Mouse (Mus musculus) common myeloid progenitor, adult 5-6 weeks (primary cell): ENCODE measurements around the gene Trim11. TPM values are rescaled to one million over a fixed set of nuclear protein-coding genes. Genes with fewer than 3 reads are reported as not detected.

Experiments used
- ATAC-seq: replicated peaks from 2 replicates; pipeline ENCODE4 v1.8.0; 2016; ENCODE audit warnings: low read depth, mild to moderate bottlenecking, moderate TSS enrichment, inconsistent platforms; ENCODE audit not compliant: poor library complexity, severe bottlenecking
- total RNA-seq: library from RNA; stranded (forward); fragments of 200-1000, 187-1606 nt; gene quantifications from 2 replicates; pipeline ENCODE4 v1.2.3, GENCODE M21; 2017

The Trim11 gene
- total RNA-seq, 1 experiment from 2014 or later: 14.8 TPM

GRCm38 (mm10) chr11:58999830-59000229, 21.9 kb downstream of the Trim11 start:
- no peak for ATAC-seq

DNA sequence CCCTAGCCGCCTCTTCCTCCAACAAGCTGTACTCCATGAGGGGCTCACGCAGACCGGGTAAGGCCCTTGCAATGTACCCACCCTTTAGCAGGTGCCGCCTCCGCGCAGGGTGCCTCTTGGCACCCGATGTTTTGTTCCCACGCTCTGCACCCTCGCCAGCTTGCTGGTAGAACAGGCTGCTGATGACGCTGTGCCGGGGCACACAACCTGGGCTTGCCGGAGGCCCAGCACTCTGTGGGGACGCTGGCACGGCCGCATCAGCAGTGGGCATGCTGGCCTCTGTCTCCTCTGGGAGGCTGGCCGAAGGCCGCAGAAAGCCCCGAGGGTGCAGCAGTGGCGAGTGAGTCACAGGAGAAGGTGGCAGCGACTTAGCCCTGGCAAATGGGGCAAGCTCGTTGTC, 22.7 kb downstream of the Trim11 start:
- no peak for ATAC-seq

DNA sequence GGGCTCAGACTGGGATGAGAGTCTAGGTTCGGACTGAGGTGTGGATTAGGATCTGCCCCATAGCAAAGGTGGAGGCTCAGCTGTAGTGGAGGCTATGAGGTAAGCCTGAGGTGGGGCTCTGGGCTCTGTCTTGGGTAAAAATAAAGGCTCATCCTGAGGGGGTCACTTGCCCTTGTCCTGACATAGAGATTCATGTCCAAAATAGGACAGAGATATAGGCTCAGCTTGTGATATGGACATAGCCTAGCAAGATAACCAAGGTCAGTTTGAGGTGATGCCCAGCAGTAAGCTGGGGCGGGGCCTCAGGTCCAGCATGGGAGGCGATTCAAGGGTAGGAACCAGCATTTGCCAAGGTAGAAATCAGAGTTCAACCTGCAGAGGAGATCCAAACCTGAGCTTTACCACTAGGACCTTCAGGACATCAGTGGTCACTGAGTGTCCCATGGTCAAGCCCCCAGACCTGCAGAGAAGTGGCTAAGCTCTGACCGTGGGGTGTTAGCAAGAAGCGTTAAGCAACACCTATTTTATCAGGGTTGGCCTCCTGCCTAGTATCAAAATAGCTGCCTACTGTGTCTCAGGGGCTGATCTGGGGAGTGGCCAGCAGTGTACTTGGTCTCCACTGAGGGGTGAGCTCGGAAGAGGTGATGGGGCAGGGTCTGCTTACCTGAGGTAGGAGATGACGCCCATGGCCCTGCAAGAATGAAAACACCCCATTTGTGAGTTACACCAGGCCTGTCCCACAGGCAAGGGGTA, 24.6 kb downstream of the Trim11 start:
- no peak for ATAC-seq

- ATAC-seq: peak; percentile 65; the same call in 1 of the 2 replicates
These were observed 37.2 kb downstream of the Trim11 start for GRCm38 (mm10) chr11:59015052-59015451.

GRCm38 (mm10) chr11:59026411-59026810, 48.5 kb downstream of the Trim11 start:
- no peak for ATAC-seq

GRCm38 (mm10) chr11:59029003-59029402, 51.1 kb downstream of the Trim11 start:
- no peak for ATAC-seq

Other genes with a start within 250 kb of the Trim11 start
- gene Olfr317, start 238.9 kb upstream of the Trim11 start, total RNA-seq: not detected in 2 replicates
- gene Olfr316, start 225.4 kb upstream of the Trim11 start, total RNA-seq: not detected in 2 replicates
- not detected in 2 replicates for gene Olfr315, start 204.9 kb upstream of the Trim11 start, total RNA-seq
- gene Olfr314, start 195.1 kb upstream of the Trim11 start, total RNA-seq: not detected in 2 replicates
- not detected in 2 replicates for gene Fam183b, start 176.1 kb upstream of the Trim11 start, total RNA-seq
- gene Olfr313, start 163.1 kb upstream of the Trim11 start, total RNA-seq: not detected in 2 replicates
- not detected in 2 replicates for gene Olfr312, start 148.9 kb upstream of the Trim11 start, total RNA-seq
- gene Olfr311, start 138.8 kb upstream of the Trim11 start, total RNA-seq: not detected in 2 replicates
- gene Gm12258, start 130.9 kb upstream of the Trim11 start, total RNA-seq: 1.8 and 2.0 TPM in 2 replicates
- 4.7 and 11.1 TPM in 2 replicates for gene 2810021J22Rik, start 110.9 kb upstream of the Trim11 start, total RNA-seq
- 14.6 and 16.4 TPM in 2 replicates for gene Zfp39, start 73.9 kb upstream of the Trim11 start, total RNA-seq
- 3.8 and 5.9 TPM in 2 replicates for gene Btnl10, start 60.2 kb upstream of the Trim11 start, total RNA-seq
- gene Rnf187, start 39.2 kb upstream of the Trim11 start, total RNA-seq: 88.5 and 107 TPM in 2 replicates
- 12.7 and 17.8 TPM in 2 replicates for gene Hist3h2ba, start 29.2 kb upstream of the Trim11 start, total RNA-seq
- 215 and 229 TPM in 2 replicates for gene Hist3h2a, start 23.4 kb upstream of the Trim11 start, total RNA-seq
- not detected in 2 replicates for gene Trim17, start 23.4 kb upstream of the Trim11 start, total RNA-seq
- gene Obscn, start 158.3 kb downstream of the Trim11 start, total RNA-seq: 0.19 TPM in 1 of 2 replicates, not detected in the other
- 3.3 and 6.1 TPM in 2 replicates for gene Iba57, start 185.6 kb downstream of the Trim11 start, total RNA-seq
- not detected in 2 replicates for gene Gjc2, start 205.1 kb downstream of the Trim11 start, total RNA-seq
- gene Guk1, start 214.1 kb downstream of the Trim11 start, total RNA-seq: 26.8 and 36.6 TPM in 2 replicates
- gene Mrpl55, start 224.4 kb downstream of the Trim11 start, total RNA-seq: 49.7 and 68.8 TPM in 2 replicates
- 16.6 and 18.6 TPM in 2 replicates for gene 2310033P09Rik, start 230.2 kb downstream of the Trim11 start, total RNA-seq